Mouse (Mus musculus): ENCODE measurements around the gene Pip5k1a.

GRCm38 (mm10) chr3:95018741-95019140 lies 88.0 kb downstream of the Pip5k1a start:
- TF ChIP-seq CTCF (IDR thresholded peaks at IDR 0.05; ENCODE audit: insufficient read depth, low read length) (no peak), POLR2A (IDR thresholded peaks at IDR 0.05; ENCODE audit: borderline replicate concordance, extremely low read depth, low read depth, low read length) (no peak)
